Mouse (Mus musculus) embryonic facial prominence, embryonic 13.5 days (tissue): ENCODE data around the gene Erc1. TPM values are rescaled to one million over a fixed set of nuclear protein-coding genes. Genes with fewer than 3 reads are reported as not detected.

Experiments
- ATAC-seq: fragments of 200-750 bp; cut with Nextera tagmentation; 2 replicates; pipeline ENCODE4 v1.8.0; 2017; ENCODE audit warnings: low read depth; ENCODE audit not compliant: insufficient number of reproducible peaks, insufficient read depth, low FRiP score, low TSS enrichment
- H3K27ac ChIP-seq: fragments of 300-500 bp; sonication (generic); 2 replicates; pipeline ENCODE4 v1.5.1; 2015; ENCODE audit warnings: moderate library complexity, mild to moderate bottlenecking, inconsistent platforms
- H3K27me3 ChIP-seq: fragments of 300-500 bp; sonication (generic); 2 replicates; pipeline ENCODE4 v1.6.1; 2015; ENCODE audit warnings: mild to moderate bottlenecking, inconsistent platforms
- H3K36me3 ChIP-seq: fragments of 300-500 bp; sonication (generic); 2 replicates; pipeline ENCODE4 v1.6.1; 2015; ENCODE audit warnings: mild to moderate bottlenecking, inconsistent platforms
- H3K4me1 ChIP-seq: fragments of 300-500 bp; sonication (generic); 2 replicates; pipeline ENCODE4 v1.6.1; 2015; ENCODE audit warnings: inconsistent platforms
- H3K4me2 ChIP-seq: fragments of 300-500 bp; sonication (generic); 2 replicates; pipeline ENCODE4 v1.6.1; 2015; ENCODE audit warnings: moderate library complexity, mild to moderate bottlenecking, inconsistent platforms
- H3K4me3 ChIP-seq: fragments of 300-500 bp; sonication (generic); 2 replicates; pipeline ENCODE4 v1.5.1; 2015; ENCODE audit warnings: mild to moderate bottlenecking, inconsistent platforms
- H3K9ac ChIP-seq: fragments of 300-500 bp; sonication (generic); 2 replicates; pipeline ENCODE4 v1.6.1; 2015; ENCODE audit warnings: mild to moderate bottlenecking, inconsistent platforms
- H3K9me3 ChIP-seq: fragments of 300-500 bp; sonication (generic); 2 replicates; pipeline ENCODE4 v1.6.1; 2016; ENCODE audit warnings: inconsistent platforms
- WGBS: fragments of 180-500 bp; shearing (Covaris S2); methylation state at CpG from one replicate; pipeline ENCODE4 v1.1.7; 2015; ENCODE audit warnings: mixed read lengths; 5-methylcytosine and 5-hydroxymethylcytosine counted together
- polyA plus RNA-seq: library from polyadenylated mRNA; unstranded; fragments of >200 nt; fragmentation: Nextera tagmentation; extraction: Ambion mirVana; gene quantifications from 2 replicates; pipeline ENCODE4 v1.2.1, GENCODE M21; 2015

Gene Erc1
- polyA plus RNA-seq, 1 experiment from 2014 or later = 27.6 TPM

DNA sequence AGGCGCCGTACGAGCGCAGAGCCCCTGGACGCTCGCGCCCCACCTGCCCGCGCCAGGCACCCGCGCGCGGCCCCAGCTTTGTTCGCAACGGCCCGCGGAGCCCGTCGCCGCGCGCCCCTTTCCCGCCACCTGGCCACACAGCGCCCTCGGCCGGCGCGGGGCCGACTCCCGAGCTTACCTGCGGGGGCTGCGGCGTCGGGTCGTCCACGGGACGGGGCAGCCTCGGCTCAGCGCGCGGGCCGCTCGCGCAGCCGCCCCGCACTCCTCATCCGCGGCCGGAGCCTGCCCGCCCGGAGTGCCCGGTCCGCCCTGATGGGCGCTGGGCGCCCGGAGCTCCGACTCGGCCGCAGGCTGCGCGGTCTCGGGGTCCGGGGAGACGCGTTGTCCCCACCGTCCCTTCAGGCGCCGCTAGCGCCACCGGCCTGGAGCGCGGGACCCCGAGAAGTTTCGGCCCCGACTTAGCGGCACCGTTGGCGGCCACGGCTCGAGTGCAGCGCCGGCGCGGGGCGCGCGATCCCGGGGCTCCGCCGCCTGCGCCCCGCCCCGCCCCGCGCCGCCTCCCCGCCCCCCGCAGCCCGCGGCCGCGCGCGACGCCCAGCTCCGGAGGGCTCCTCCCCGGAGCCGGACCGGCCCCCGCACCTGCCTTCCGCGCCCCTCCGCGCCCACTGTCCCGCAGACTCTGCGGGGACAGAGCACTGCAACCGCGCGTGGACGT is 304.0 kb downstream of the Erc1 start, which contains the start of gene Wnt5b:
Gene Wnt5b (minus strand): TSS at position 545 of the 715 bp plus-strand sequence.
- peak within 1 kb of the TSS; percentile 79 for H3K4me3 ChIP-seq
- no peaks in the 10 kb centered on the region for H3K9me3 ChIP-seq
- H3K36me3 ChIP-seq = no peaks in the 10 kb centered on the region
- no peak within 1 kb of the TSS for H3K27ac ChIP-seq
- peaks cover 27% of the 10 kb centered on the region for H3K4me1 ChIP-seq
- peak within 1 kb of the TSS; percentile 92 for H3K4me2 ChIP-seq
- H3K27me3 ChIP-seq = peaks cover 25% of the 10 kb centered on the region
- H3K9ac ChIP-seq = peak within 1 kb of the TSS; percentile 85
- WGBS = under 1% methylated on average over 98 of the region's 120 CpGs
- peak; percentile 62 for ATAC-seq

- Histone ChIP-seq H3K4me3 (peak overlapping the region; percentile 79), H3K4me1 (peaks cover 27% of the 10 kb centered on the region), H3K36me3 (no peaks in the 10 kb centered on the region), H3K27me3 (peaks cover 25% of the 10 kb centered on the region), H3K4me2 (peak overlapping the region; percentile 92), H3K9ac (peak overlapping the region; percentile 85), H3K27ac (no peak overlapping the region), H3K9me3 (no peaks in the 10 kb centered on the region)
- ATAC-seq = no peak
- WGBS = under 1% methylated on average over 30 of the region's 30 CpGs
Observed at GRCm38 (mm10) chr6:119543456-119543802, 304.5 kb downstream of the Erc1 start.

- H3K4me1 ChIP-seq = peaks cover 16% of the 10 kb centered on the region
- no peak; the same call in 1 of the 2 replicates for ATAC-seq
- 66% methylated on average over 12 of the region's 12 CpGs for WGBS
- H3K36me3 ChIP-seq = no peaks in the 10 kb centered on the region
- H3K4me3 ChIP-seq = no peak overlapping the region
- no peak overlapping the region for H3K27ac ChIP-seq
- no peaks in the 10 kb centered on the region for H3K9me3 ChIP-seq
- no peak overlapping the region for H3K9ac ChIP-seq
- H3K27me3 ChIP-seq = no peaks in the 10 kb centered on the region
- no peak overlapping the region for H3K4me2 ChIP-seq
Observed at GRCm38 (mm10) chr6:119535867-119536266, 312.1 kb downstream of the Erc1 start.

DNA sequence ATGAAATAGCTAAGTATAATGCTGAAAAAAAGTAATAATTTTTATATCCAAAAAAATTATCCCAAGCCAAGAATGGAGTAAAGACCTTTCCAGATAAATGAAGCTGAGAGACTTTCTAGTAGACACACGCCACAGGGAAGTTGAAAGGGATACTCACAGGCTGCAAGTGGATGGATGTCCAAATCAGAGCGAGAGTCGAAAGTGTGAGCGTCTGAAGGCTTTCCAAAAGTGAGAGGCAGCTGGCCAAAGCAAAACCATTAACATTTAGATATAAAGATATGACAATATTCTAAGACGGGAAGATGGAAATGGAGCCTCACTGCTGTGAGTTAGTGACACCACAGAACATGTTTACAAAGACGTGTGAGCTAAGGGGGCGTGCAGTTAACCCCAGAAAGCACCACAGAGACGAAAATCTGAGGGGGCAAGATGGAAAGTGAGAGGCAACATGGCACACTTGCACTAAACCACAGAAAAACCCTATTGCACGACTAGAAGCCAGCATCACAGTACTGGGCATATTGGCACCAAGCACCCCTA is 314.7 kb downstream of the Erc1 start:
- Histone ChIP-seq H3K4me3 (no peak overlapping the region), H3K4me1 (peaks cover 13% of the 10 kb centered on the region), H3K27ac (no peak overlapping the region), H3K27me3 (no peaks in the 10 kb centered on the region), H3K9ac (no peak overlapping the region), H3K36me3 (no peaks in the 10 kb centered on the region), H3K9me3 (no peaks in the 10 kb centered on the region), H3K4me2 (no peak overlapping the region)
- 76% methylated on average over 9 of the region's 9 CpGs for WGBS
- no peak for ATAC-seq

GRCm38 (mm10) chr6:119529659-119530058 is 318.3 kb downstream of the Erc1 start:
- Histone ChIP-seq H3K9me3 (no peaks in the 10 kb centered on the region), H3K36me3 (no peaks in the 10 kb centered on the region), H3K9ac (no peak overlapping the region), H3K27ac (no peak overlapping the region), H3K4me1 (no peaks in the 10 kb centered on the region), H3K4me3 (no peak overlapping the region), H3K4me2 (no peak overlapping the region), H3K27me3 (no peaks in the 10 kb centered on the region)
- 84% methylated on average over 3 of the region's 3 CpGs for WGBS
- ATAC-seq = no peak

DNA sequence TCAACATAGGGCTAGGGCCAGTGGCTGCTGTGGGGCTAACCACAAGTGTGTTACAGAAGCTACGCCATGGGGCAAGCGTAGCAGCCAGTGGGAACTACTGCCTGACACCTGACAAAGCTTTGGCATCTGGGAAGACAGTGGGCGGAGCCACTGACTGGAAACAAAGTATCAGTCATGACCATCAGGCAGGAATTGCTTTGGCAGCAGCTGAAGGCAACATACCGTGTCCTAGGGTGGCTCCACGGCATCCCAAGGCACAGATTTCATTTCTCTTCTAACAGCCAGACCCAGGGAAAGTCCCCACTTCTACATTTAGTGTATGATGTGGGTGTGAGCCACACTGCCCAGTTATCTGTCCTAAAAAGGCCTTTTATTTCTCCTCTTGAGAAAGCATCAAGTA is 321.5 kb downstream of the Erc1 start:
- H3K9ac ChIP-seq = no peak overlapping the region
- no peak overlapping the region for H3K4me3 ChIP-seq
- H3K4me2 ChIP-seq = no peak overlapping the region
- H3K27me3 ChIP-seq = no peaks in the 10 kb centered on the region
- 73% methylated on average over 5 of the region's 5 CpGs for WGBS
- H3K4me1 ChIP-seq = peaks cover 18% of the 10 kb centered on the region
- H3K9me3 ChIP-seq = no peaks in the 10 kb centered on the region
- H3K36me3 ChIP-seq = no peaks in the 10 kb centered on the region
- no peak overlapping the region for H3K27ac ChIP-seq
- ATAC-seq = no peak

DNA sequence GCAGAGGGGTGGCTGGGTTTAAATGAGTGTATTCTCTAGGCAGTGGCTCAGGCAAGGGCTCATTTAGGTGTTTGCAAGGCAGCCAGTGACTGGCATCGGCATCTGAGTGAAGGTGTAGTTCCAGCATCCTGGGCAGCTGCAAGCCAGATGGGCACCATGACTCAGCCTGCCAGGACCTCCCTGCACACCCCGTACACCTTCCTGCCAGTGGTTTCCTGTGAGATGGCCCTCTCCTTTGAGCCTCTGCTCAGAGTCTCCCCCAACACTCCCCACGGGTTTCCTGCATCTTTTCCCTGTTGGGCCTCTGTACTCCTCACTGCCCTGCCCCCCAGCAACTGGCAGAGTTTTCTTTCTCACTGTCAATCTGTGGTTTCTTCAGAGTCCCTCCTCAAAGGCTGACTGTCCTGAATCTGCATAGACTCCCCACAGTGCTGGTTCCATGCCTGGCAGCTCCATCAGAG is 326.0 kb downstream of the Erc1 start:
- H3K9ac ChIP-seq = no peak overlapping the region
- no peak overlapping the region for H3K27ac ChIP-seq
- no peaks in the 10 kb centered on the region for H3K27me3 ChIP-seq
- H3K4me3 ChIP-seq = no peak overlapping the region
- H3K9me3 ChIP-seq = no peaks in the 10 kb centered on the region
- no peaks in the 10 kb centered on the region for H3K36me3 ChIP-seq
- H3K4me1 ChIP-seq = peaks cover 21% of the 10 kb centered on the region
- H3K4me2 ChIP-seq = no peak overlapping the region
- WGBS = 29% methylated on average over 3 of the region's 3 CpGs
- ATAC-seq = peak; percentile 32; the same call in 1 of the 2 replicates

DNA sequence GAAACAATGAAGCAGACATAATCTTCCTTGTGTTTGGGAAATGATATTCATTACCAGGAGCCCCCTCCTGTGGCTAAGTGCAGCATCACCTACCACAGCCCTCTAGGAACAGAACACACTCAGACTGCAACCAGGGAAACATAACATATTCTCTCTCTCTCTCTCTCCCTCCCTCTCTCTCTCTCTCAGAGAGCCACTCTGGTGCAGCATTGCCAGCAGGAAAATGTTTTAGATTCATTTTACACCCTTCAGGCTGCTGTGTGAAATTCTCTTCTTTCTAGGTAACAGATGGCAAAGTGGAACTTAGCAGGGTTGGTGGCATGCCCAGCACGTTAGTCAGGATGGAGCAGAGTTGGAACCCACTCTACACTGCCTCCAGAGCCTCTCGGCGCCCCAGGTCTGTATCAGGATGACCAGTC is 326.5 kb downstream of the Erc1 start:
- ATAC-seq = no peak
- Histone ChIP-seq H3K27ac (no peak overlapping the region), H3K4me2 (no peak overlapping the region), H3K4me1 (peaks cover 21% of the 10 kb centered on the region), H3K27me3 (no peaks in the 10 kb centered on the region), H3K4me3 (no peak overlapping the region), H3K9me3 (no peaks in the 10 kb centered on the region), H3K36me3 (no peaks in the 10 kb centered on the region), H3K9ac (no peak overlapping the region)
- WGBS = 75% methylated on average over 3 of the region's 3 CpGs

Other genes starting within 250 kb of the Erc1 start
- 27.9 and 32.7 TPM in 2 replicates for gene Rad52, start 54.5 kb upstream of the Erc1 start, polyA plus RNA-seq
- 68.9 and 75.5 TPM in 2 replicates for gene Wnk1, start 190.5 kb upstream of the Erc1 start, polyA plus RNA-seq
- not detected in 2 replicates for gene Ninj2, start 245.2 kb upstream of the Erc1 start, polyA plus RNA-seq